Mouse (Mus musculus): ENCODE data around the gene Adora2a.

DNA sequence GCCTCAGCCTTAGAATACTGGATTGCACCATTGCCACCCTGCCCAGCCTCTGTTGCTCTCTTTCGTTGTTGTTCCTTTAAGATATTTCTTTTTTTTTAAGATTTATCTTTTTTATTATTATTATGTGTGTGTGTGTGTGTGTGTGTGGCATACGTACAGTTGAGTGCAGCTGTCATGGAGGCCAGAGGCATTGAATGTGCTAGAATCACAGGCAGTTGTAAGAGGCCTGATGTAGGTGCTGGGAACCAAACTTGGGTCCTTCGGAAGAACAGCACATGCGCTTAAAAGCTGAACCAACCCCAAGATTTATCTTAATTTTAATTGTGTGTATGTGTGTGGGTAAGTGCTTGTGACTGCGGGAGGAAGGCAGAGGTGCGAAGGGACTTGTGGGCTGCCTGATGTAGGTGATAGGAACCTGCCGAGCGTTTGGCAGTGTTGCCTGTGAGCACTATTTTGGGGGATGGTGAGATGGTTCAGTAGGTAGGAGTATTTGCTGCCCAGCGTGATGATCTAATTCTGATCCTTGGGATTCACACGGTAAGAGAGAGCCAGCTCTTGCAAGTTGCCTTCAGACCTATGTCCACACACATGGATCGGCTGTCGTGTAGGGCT is 15.4 kb upstream of the Adora2a start:
- TF ChIP-seq CTCF (IDR thresholded peaks at IDR 0.05; ENCODE audit: control insufficient read depth, insufficient read depth, low read length) (no peak), POLR2A (IDR thresholded peaks at IDR 0.05; ENCODE audit: borderline replicate concordance, control insufficient read depth, low read depth, low read length) (no peak)

Data from bone marrow, adult 2 months (tissue).